Mouse (Mus musculus): ENCODE data around the gene Dnal1. TPM values are rescaled to one million over a fixed set of nuclear protein-coding genes. Genes with fewer than 3 reads are reported as not detected.

Dnal1 gene
- polyA plus RNA-seq, 1 experiment from 2014 or later = 3.3 TPM

DNA sequence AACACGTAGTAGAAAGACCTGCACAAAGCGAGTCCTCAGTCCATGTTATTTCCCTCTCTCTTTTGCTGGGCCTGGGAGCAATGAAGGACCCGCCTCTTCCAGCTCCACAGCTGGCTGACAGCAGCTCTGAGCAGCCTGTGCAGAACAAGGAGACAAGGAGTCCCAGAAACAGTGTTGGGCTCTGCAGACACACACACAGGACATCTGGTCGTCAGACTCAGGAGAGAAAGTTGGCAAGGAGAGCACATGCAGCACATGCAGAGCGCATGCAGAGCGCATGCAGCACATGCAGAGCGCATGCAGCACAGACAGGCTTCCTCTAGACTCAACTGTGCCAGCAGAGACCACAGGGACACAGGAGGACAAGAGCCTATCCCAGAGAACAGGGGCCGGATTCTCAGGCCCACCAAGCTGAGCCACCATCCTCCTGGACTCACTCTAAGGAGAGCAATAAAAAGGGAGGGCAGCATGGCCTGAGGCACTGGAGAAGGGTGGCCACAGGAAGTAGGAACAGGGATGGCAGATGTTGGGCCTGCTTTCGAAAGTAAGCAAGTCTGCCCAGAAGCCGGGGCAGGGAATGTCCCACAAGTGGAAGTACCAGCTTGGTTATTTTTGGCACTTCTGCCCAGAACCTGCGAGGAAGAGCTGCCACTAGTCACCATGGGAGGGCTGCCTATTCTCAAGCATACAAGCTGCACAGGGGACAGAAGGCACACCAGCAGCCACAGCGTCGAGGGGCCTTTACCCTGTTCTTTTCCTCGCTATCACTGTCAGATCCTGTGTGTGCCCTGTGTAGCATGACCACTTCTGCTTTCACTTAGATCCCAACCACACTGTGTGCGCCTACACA, 73.8 kb downstream of the Dnal1 start:
- WGBS = 47% methylated on average over 15 of the region's 15 CpGs
- H3K9ac ChIP-seq = no peak overlapping the region
- H3K36me3 ChIP-seq = no peaks in the 10 kb centered on the region
- no peaks in the 10 kb centered on the region for H3K27me3 ChIP-seq
- no peaks in the 10 kb centered on the region for H3K9me3 ChIP-seq (replicated peaks)
- peak overlapping the region; percentile 81 for H3K27ac ChIP-seq
- ATAC-seq (replicated peaks; ENCODE audit: insufficient number of reproducible peaks, insufficient read depth, low FRiP score, low read depth) = no peak
- H3K4me1 ChIP-seq (replicated peaks) = peaks cover 83% of the 10 kb centered on the region
- H3K4me2 ChIP-seq = peak overlapping the region; percentile 9
- no peak overlapping the region for H3K4me3 ChIP-seq

GRCm38 (mm10) chr12:84188881-84189444, 74.8 kb downstream of the Dnal1 start:
- peaks cover 83% of the 10 kb centered on the region for H3K4me1 ChIP-seq (replicated peaks)
- H3K4me2 ChIP-seq = peak overlapping the region; percentile 9; the same call in 1 of the 2 replicates
- peak overlapping the region; percentile 81 for H3K27ac ChIP-seq
- H3K27me3 ChIP-seq = no peaks in the 10 kb centered on the region
- ATAC-seq (replicated peaks; ENCODE audit: insufficient number of reproducible peaks, insufficient read depth, low FRiP score, low read depth) = no peak
- no peaks in the 10 kb centered on the region for H3K9me3 ChIP-seq (replicated peaks)
- H3K36me3 ChIP-seq = no peaks in the 10 kb centered on the region
- 68% methylated on average over 14 of the region's 14 CpGs for WGBS
- H3K9ac ChIP-seq = no peak overlapping the region
- no peak overlapping the region for H3K4me3 ChIP-seq

GRCm38 (mm10) chr12:84190151-84190820, 76.1 kb downstream of the Dnal1 start:
- no peak for ATAC-seq (replicated peaks; ENCODE audit: insufficient number of reproducible peaks, insufficient read depth, low FRiP score, low read depth)
- Histone ChIP-seq H3K27ac (no peak overlapping the region), H3K4me3 (no peak overlapping the region), H3K9me3 (replicated peaks) (no peaks in the 10 kb centered on the region), H3K4me2 (peak overlapping the region; percentile 17; the same call in 1 of the 2 replicates), H3K4me1 (replicated peaks) (peaks cover 86% of the 10 kb centered on the region), H3K36me3 (no peaks in the 10 kb centered on the region), H3K9ac (0 out of 2 replicates have a peak overlapping the region, but pooled peaks have one; percentile 3), H3K27me3 (no peaks in the 10 kb centered on the region)
- 35% methylated on average over 13 of the region's 15 CpGs for WGBS

- H3K36me3 ChIP-seq = no peaks in the 10 kb centered on the region
- H3K4me3 ChIP-seq = no peak overlapping the region
- H3K27me3 ChIP-seq = no peaks in the 10 kb centered on the region
- ATAC-seq (replicated peaks; ENCODE audit: insufficient number of reproducible peaks, insufficient read depth, low FRiP score, low read depth) = no peak
- H3K4me1 ChIP-seq (replicated peaks) = peaks cover 86% of the 10 kb centered on the region
- H3K27ac ChIP-seq = no peak overlapping the region
- no peak overlapping the region for H3K9ac ChIP-seq
- WGBS = 82% methylated on average over 7 of the region's 7 CpGs
- no peaks in the 10 kb centered on the region for H3K9me3 ChIP-seq (replicated peaks)
- 0 out of 2 replicates have a peak overlapping the region, but pooled peaks have one; percentile 97 for H3K4me2 ChIP-seq
Measured at GRCm38 (mm10) chr12:84191190-84191589, 77.0 kb downstream of the Dnal1 start.

DNA sequence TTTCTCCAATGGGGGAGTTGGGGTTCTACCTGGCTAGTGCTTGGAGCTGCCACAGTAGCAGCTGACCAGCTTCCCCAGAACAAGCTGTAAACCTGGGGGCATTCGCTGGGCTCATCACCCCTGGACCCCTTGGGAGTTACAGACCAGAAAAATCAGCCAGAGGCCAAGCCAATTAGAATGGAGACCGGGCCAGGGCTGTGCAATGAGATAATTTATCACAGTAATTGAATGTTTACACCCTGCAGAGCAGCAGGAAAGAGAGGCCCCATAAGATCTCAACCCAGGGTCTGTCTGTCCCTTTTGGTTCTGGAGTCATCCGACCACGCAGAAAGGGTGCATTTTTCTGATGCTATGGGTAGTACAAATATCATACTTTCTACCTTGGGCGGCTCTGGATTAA, 77.6 kb downstream of the Dnal1 start:
- Histone ChIP-seq H3K9me3 (replicated peaks) (no peaks in the 10 kb centered on the region), H3K9ac (peak overlapping the region; percentile 91), H3K4me3 (peak overlapping the region; percentile 71), H3K36me3 (no peaks in the 10 kb centered on the region), H3K4me2 (peak overlapping the region; percentile 97), H3K4me1 (replicated peaks) (peaks cover 86% of the 10 kb centered on the region), H3K27me3 (no peaks in the 10 kb centered on the region), H3K27ac (no peak overlapping the region)
- 34% methylated on average over 5 of the region's 5 CpGs for WGBS
- ATAC-seq (replicated peaks; ENCODE audit: insufficient number of reproducible peaks, insufficient read depth, low FRiP score, low read depth) = no peak

DNA sequence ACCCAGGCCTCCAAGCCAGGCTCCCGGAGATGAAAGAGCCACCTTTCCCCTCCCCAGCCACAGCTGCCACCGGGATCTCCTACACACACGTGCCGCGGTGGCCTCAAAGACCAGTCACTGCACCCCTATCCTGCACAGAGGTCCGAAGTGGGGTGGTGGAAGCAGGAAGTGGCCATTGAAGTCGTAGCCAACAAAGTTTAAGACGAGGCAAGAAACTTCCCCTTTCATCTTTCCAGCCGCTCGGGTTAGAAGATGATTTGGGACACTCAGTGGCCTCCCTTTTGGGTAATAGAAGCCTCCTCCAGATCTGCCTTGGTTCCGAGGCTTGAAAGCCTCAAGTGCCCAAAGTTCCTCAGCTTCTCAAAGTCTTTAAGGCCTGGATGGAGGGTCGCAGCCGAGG, 78.1 kb downstream of the Dnal1 start:
- 4% methylated on average over 13 of the region's 13 CpGs for WGBS
- H3K4me3 ChIP-seq = peak overlapping the region; percentile 71
- ATAC-seq (replicated peaks; ENCODE audit: insufficient number of reproducible peaks, insufficient read depth, low FRiP score, low read depth) = no peak
- peak overlapping the region; percentile 91 for H3K9ac ChIP-seq
- H3K36me3 ChIP-seq = no peaks in the 10 kb centered on the region
- H3K4me2 ChIP-seq = peak overlapping the region; percentile 97
- peak overlapping the region; percentile 99 for H3K27ac ChIP-seq
- H3K4me1 ChIP-seq (replicated peaks) = peaks cover 83% of the 10 kb centered on the region
- no peaks in the 10 kb centered on the region for H3K27me3 ChIP-seq
- H3K9me3 ChIP-seq (replicated peaks) = no peaks in the 10 kb centered on the region

DNA sequence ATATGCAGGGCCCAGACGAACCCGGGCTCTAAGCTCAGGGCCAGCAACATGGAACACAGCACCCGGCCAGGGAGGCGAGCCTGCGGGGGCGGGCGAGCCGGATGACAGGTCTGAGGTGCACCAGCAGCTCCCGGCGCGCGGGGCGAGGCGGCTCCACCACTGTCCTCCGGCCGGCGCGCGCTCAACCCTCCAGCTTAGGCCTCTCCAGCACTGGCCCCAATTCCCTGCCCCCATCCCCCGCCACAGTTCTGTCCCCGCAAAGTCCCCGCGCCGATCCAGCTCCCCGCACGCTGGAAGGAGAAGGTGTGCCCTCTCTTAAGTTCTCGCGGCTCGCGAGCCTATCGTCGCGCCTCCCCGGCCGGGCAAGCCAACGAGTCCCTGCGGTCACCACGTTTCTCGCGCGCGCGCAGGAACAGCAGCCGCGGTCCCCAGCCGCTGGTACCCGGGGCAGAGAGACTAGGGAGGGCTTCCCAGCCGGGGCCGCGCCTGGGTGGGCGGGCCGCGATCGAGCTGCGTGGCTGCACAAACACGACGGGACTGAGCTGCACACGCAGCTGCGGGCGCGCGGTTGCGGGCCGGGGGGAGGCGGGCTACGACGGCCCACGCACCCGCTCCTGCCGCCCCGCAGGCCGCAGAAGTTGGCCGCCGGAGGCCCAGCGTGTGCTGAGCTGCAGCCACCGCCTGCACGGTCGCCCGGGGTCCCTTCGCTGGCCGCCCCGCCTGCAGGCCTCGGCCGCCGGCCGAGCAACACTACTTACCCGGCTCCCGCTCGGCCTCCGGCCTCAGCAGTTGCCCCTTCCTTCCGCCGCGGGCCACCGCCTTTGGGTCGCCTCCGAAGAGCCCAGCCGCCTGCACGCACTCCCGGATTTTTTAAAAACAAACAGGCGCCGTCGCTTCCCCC, 78.8 kb downstream of the Dnal1 start:
- Histone ChIP-seq H3K27me3 (no peaks in the 10 kb centered on the region), H3K4me1 (replicated peaks) (peaks cover 82% of the 10 kb centered on the region), H3K4me3 (peak overlapping the region; percentile 71), H3K9me3 (replicated peaks) (no peaks in the 10 kb centered on the region), H3K9ac (peak overlapping the region; percentile 91), H3K4me2 (peak overlapping the region; percentile 97), H3K36me3 (no peaks in the 10 kb centered on the region), H3K27ac (peak overlapping the region; percentile 99)
- ATAC-seq (replicated peaks; ENCODE audit: insufficient number of reproducible peaks, insufficient read depth, low FRiP score, low read depth) = peak; percentile 15
- under 1% methylated on average over 98 of the region's 102 CpGs for WGBS

DNA sequence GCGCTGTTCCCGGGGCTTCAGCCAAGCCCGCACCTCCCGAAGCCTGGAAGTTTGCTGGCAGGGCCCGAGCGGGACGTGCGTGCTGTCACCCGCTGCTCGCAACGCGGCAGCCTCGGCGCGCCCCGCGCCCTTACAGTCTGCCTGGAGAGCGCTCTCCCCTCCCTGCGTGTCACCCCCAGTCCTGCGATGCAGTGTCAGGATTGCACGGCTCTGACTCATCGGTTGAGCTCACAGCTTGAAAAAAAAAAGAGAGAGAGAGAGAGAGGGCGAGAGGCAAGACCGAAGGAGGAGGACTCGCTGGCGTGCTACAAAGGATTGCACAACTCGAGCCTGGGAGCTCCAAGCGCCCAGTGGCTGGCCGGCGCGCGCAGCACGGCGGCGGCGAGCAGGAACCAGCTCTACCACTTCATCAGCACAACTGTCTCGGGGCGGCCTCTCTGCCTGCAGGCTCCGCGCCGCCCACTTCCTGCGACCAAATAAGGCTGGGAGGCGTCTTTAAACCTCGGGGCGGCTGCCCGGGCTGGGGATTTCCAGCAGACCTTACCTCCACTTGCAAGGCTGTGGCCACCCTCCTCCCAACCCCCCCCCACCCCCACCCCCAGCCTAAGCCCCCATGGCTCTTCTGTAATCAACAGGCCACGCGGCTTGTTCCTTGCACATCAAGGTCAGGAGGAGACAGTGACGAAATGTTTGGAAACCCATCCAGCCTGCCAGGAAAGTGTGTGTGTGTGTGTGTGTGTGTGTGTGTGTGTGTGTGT, 79.7 kb downstream of the Dnal1 start:
- under 1% methylated on average over 49 of the region's 49 CpGs for WGBS
- ATAC-seq (replicated peaks; ENCODE audit: insufficient number of reproducible peaks, insufficient read depth, low FRiP score, low read depth) = peak; percentile 90
- Histone ChIP-seq H3K9ac (peak overlapping the region; percentile 91), H3K27ac (peak overlapping the region; percentile 99), H3K4me1 (replicated peaks) (peaks cover 77% of the 10 kb centered on the region), H3K9me3 (replicated peaks) (no peaks in the 10 kb centered on the region), H3K4me2 (peak overlapping the region; percentile 97), H3K36me3 (no peaks in the 10 kb centered on the region), H3K27me3 (no peaks in the 10 kb centered on the region), H3K4me3 (peak overlapping the region; percentile 71)

DNA sequence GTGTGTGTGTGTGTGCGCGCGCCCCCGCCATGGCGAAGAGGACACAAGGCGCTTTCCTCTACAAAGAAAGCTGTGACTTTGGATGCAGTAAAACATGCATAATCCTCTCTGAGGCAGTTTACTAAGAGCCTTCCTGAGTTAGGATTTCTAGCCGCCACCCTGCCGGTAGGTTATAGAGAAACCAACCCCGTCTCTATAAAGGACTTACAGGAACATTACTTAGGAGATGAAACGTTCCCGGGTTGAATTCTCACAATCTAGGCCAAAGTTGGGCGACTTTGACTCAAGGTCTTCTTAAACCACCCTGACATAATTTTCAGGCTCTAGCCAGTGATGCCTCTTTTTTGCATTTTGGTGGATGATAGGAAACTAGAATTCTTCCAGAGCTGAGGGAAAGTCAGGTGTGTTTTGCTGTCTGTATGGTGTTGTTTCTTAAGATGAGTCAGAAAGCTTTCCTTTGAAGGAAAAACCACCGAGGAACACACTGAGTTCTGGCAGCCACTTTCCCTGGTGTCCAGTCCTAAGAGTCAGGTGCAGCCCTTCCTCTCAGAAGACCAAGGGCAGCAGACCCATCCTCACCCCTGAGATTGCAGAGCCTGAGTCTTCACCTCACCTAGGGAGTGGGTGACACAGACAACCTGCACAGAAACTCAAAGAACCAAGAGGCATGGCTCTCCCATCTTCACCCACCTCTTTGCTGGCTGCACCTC, 80.4 kb downstream of the Dnal1 start:
- ATAC-seq (replicated peaks; ENCODE audit: insufficient number of reproducible peaks, insufficient read depth, low FRiP score, low read depth) = no peak
- peak overlapping the region; percentile 99 for H3K27ac ChIP-seq
- peaks cover 73% of the 10 kb centered on the region for H3K4me1 ChIP-seq (replicated peaks)
- WGBS = 4% methylated on average over 13 of the region's 13 CpGs
- H3K9me3 ChIP-seq (replicated peaks) = no peaks in the 10 kb centered on the region
- no peaks in the 10 kb centered on the region for H3K36me3 ChIP-seq
- H3K9ac ChIP-seq = peak overlapping the region; percentile 91
- H3K4me2 ChIP-seq = peak overlapping the region; percentile 97
- no peaks in the 10 kb centered on the region for H3K27me3 ChIP-seq
- peak overlapping the region; percentile 71 for H3K4me3 ChIP-seq

DNA sequence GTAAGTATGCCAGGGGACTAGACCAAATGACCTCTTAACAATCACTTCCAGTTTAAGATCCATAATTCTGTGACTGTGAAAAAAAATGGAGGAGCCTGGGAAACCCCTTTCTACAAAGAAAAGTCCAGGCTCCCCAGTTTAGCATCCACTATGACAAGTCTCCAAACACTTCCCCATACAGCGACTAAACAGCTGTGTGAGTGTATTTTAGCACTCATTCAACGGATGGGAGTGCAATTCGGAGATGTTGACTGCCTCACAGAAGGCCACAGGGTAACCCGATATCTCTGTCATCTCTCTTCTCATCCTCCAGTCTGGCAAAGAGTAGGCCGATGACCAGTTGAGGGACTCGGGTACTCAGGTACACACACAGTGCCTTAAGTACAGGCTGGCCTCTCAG, 81.0 kb downstream of the Dnal1 start:
- H3K4me1 ChIP-seq (replicated peaks) = peaks cover 66% of the 10 kb centered on the region
- no peak overlapping the region for H3K4me3 ChIP-seq
- peak overlapping the region; percentile 97; the same call in 1 of the 2 replicates for H3K4me2 ChIP-seq
- no peak overlapping the region for H3K27ac ChIP-seq
- WGBS = 57% methylated on average over 6 of the region's 6 CpGs
- H3K9me3 ChIP-seq (replicated peaks) = no peaks in the 10 kb centered on the region
- H3K36me3 ChIP-seq = no peaks in the 10 kb centered on the region
- no peaks in the 10 kb centered on the region for H3K27me3 ChIP-seq
- H3K9ac ChIP-seq = no peak overlapping the region
- no peak for ATAC-seq (replicated peaks; ENCODE audit: insufficient number of reproducible peaks, insufficient read depth, low FRiP score, low read depth)

Measured in heart, embryonic 15.5 days (tissue).